Mouse (Mus musculus): ENCODE results near the gene Lrp1. TPM values are rescaled to one million over a fixed set of nuclear protein-coding genes. Genes with fewer than 3 reads are reported as not detected.

Lrp1 gene
- total RNA-seq, 1 experiment from 2014 or later: 3.2 TPM

- no peak for ATAC-seq (replicated peaks; ENCODE audit: low read depth, poor library complexity, severe bottlenecking)
Observed at GRCm38 (mm10) chr10:127652906-127653638, 32.1 kb upstream of the Lrp1 start.

DNA sequence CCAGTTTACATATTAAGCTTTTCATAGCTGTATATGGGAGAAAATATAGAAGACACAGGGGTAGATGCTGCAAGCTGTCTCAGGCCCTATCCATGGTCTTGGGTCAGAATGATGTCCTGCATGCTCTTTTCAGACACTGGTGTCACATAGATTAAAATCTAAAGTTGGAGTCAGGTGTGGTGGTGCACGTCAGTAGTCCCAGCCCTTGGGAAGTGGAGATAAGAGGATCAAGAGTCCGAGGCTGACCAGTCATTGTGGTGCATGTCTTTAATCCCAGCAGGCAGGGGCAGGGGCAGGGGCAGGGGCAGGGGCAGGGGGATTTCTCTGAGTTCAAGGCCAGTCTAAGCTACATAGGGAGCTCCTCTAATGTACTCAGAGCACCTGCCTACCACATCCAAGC lies 24.8 kb upstream of the Lrp1 start:
- ATAC-seq (replicated peaks; ENCODE audit: low read depth, poor library complexity, severe bottlenecking): no peak

DNA sequence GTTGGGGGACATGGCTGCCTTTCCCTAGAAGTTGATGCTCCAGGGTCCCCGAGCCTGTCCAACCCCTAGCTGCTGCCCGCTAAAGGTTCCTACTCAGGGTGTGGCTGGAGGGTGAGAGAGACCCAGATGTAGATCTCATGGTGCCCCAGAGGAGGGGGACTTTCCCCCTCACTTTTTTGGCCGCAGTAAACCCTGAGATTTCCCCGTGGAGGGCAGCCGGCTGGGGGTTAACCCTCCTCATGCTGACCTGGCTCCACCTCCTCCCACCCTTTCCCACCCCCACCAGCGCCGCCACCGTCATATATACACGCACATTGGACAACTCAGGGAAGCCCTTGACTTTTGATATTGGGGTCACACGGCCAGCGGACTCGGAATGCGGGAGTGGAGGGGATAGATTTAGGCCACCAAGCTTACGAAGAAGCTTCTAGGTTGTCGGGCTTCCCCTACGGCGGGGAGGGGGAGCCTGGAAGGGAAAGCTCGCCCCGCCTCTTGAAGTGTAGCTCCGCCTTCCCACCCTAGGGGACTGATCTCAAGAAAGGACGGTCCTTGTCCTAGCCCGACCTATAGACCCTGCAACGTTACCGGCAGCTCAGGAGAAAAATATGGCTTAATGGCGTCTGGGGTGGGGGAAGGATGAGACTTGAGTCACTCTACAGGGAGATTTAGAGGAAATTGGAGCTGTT lies 22.7 kb upstream of the Lrp1 start:
- ATAC-seq (replicated peaks; ENCODE audit: low read depth, poor library complexity, severe bottlenecking): peak; percentile 63

DNA sequence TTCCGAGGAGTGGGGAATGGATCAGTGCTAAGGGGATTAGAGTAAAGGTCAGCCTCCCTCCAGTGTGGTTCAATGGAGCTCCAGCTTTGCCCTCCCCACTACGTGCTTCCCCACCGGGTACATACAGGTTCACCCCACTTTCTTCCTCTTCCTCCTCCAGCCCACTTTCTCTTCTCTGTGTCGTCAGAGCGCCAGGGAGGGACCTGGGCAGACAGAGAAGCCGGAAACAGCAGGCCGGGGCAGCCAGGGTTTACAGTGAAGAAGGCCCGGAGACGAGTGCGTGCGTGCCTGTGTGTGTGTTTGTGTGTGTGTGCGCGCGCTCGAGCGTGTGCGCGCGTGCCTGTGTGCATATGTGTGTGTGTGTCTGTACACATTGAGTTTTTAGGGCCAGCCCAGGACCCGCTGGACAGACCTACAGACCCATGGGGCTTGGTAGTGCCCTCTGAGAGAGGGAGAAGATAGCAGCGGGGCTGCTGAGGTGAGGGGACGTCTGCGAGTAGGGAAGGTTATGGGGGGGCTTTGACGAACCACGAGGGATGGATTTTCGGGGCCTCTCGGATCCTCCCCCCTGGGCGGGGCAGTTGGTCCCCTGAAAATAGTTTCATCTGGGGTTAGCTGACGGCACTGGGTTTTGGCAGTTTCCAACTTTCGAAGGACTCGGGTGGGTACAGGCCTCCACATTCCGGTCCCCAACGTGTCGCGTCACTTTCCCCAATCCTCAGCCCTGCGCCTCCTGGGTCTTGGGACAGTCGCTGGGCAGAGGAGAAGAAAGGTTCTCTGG lies 22.0 kb upstream of the Lrp1 start, which contains the start of gene Stat6:
Stat6 (plus strand) TSS at position 215 of the 781 bp plus-strand sequence.
- peak; percentile 84 for ATAC-seq (replicated peaks; ENCODE audit: low read depth, poor library complexity, severe bottlenecking)

DNA sequence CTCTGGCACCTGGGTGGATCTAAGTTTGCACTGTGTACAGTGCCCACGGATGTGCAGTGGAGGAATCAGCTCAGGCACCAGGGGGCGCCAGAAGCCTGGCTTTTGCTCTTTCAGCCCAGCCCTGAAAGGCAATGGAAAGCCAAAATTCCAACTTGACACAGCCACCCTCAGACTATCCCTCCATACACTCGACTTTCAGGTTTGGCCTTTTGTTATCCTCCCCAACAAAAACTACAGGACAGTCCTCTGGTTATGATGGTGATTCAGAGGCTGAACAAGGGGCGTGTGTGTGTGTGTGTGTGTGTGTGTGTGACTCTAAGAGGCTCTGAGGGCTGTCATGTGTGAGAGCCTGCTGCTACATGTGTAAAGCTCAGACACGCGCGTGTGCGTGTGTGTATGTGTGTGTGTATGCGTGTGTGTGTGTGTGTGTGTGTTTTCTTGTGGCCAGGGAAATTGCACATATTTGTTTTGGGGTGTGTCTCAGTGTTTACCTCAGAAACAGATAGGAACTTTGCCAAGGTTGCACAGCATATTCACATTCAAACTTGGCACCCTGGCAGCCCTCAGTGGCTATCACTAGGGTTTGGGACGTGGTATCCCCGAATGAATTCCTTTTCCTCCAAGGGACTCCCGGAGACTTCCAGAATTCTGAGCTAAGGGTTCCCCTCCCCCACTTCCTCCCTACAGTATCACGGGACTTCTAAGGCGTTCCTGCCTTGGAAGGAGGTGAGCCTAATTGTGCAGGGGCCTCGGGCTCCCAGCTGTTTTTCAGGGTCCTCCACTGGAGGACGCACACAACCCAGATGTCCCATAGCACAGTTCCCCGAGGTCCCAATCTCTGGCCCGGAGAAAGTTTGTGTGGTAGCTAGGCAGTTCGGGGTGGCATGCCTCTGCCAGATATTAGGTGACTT lies 21.2 kb upstream of the Lrp1 start:
- ATAC-seq (replicated peaks; ENCODE audit: low read depth, poor library complexity, severe bottlenecking): peak; percentile 46

GRCm38 (mm10) chr10:127640421-127640820 lies 19.5 kb upstream of the Lrp1 start:
- ATAC-seq (replicated peaks; ENCODE audit: low read depth, poor library complexity, severe bottlenecking): no peak

DNA sequence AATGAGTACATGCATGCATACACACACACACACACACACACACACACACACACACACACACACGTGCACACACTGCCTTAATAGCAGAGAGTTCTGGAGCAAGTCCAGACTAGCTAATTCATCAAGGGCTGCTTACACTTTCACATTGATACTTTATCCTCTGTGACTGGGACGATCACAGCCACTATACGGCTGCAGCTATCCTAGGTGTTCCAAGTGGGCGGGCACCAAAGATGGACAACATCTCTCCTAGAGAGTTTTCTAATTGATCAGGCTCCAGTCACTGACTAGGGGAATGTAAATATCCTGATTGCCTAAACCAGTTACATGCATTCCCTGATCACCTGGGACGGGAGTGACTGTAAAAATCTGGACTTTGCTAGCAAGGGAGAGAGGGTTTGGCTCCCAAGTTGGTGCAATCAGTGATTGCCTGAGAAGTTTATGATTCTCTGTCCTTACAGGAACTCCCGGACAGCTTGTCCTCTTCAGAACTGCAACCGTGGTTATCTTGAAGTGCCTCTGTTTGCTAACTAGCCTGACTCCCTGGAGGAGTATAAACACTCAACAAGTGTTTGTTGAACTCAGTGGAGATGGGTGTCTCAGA lies 11.8 kb upstream of the Lrp1 start:
- no peak for ATAC-seq (replicated peaks; ENCODE audit: low read depth, poor library complexity, severe bottlenecking)

DNA sequence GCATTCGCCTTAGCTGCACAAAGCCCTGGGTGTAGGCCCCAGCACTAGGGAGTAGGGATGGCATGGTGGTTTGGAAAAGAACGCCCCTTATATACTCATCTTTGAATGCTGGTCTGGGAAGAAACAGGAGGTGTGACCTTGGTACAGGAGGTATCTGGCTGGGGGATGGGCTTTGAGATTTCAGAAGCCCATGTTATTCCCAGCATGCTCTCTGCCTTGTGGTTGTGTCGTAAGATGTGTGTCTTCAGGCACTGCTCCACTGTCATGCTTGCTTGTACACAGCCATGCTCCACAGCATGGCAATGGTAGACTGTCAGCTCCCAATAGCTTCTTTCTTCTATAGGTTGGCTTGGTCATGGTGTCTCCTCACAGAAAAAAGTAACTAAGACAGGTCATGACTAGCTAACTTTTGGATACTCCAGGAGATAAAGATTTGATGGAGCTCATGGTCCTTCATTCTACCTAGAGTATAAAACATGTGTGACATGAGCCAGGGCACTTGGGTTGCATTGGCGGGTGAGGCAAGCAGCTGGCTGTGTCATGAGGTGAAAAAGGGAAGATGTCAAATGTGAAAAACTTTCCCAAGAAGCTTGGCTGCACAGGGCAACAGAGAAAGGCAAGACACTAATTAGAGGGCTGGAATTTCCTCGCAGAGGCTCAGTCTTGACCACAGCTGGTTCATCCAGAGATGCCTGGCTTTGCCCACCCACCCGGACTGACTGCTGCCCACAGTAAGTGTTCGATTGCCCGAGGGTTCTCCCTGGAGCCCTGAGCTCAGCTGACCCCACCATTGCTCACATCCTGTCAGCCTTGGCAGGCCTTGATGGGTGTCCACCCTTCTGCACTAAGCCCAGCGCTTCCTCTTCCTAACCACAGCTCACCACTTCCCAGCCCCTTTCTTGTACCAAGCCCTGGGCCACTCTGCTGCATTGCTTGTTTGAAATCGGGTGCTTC lies 10.6 kb upstream of the Lrp1 start:
- ATAC-seq (replicated peaks; ENCODE audit: low read depth, poor library complexity, severe bottlenecking): peak; percentile 84

DNA sequence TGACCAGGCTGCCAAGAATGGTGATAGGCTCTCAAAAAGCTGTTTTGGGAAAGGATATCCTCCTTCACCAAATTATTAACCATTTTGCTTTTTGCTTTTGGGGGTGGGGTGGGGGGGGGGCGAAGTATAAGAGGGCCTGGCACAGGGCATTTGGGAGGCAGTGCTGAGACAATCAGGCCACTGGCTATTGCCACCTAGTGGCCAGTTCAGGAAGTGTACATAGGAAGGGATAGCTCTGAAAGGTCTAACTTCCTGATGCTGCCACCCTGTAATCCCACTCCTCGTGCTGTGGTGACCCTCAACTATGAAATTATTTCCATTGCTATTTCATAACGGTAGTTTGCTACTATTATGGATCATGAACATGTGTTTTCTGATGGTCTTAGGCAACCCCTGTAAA lies 5.5 kb upstream of the Lrp1 start:
- ATAC-seq (replicated peaks; ENCODE audit: low read depth, poor library complexity, severe bottlenecking): 0 out of 2 replicates have a peak, but pooled peaks have one; percentile 37

DNA sequence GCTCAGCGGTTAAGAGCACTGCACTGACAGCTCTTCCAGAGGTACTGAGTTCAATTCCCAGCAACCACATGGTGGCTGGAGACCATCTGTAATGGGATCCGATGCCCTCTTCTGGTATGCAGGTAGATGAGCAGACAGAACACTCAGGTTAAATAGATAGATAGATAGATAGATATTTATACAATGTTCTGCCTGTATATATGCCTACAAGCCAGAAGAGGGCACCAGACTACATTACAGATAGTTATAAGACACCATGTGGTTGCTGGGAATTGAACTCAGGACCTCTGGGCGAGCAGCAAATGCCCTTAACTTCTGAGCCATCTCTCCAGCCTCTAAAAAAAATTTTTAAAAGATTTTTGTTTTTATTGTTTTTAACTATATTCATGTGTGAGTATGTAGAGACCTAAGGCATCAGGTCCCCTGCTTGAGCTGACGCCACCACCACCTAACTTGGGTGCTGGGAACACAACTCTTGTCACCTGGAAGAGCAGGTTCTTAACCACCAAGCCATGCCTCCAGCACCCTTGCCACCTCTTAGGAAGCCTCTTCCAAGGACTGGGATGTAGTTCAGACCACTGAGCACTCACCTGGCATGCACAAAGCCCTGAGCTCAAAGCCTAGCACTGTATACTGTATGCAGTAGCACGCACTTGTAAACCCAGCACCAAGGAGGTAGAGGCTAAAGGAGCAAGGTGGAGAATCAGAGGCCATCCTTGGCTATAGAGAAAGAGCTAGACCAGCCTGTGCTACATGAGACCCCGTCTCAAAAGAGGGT lies 2.7 kb upstream of the Lrp1 start:
- ATAC-seq (replicated peaks; ENCODE audit: low read depth, poor library complexity, severe bottlenecking): no peak

DNA sequence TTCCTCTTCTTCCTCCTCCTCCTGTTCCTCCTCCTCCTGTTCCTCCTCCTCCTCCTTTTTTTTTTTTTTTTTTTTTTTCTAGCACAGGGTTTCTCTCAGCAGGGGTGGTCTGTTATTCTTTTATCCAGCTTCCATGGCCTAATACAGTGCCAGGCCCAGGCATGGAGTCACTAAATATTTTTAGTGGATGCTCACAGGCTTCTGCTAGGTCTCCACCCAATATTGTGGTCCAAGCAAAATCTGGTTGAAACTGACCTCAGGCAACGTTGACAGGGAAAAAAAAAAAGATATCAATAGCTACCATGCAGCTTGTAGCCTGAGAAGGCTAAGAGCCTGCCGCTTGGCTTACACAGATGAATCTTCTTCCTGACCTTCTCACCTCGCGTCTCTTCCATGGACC lies 1.7 kb upstream of the Lrp1 start:
- ATAC-seq (replicated peaks; ENCODE audit: low read depth, poor library complexity, severe bottlenecking): no peak

- peak; percentile 45 for ATAC-seq (replicated peaks; ENCODE audit: low read depth, poor library complexity, severe bottlenecking)
Observed at GRCm38 (mm10) chr10:127622057-127622392, 1.1 kb upstream of the Lrp1 start.

DNA sequence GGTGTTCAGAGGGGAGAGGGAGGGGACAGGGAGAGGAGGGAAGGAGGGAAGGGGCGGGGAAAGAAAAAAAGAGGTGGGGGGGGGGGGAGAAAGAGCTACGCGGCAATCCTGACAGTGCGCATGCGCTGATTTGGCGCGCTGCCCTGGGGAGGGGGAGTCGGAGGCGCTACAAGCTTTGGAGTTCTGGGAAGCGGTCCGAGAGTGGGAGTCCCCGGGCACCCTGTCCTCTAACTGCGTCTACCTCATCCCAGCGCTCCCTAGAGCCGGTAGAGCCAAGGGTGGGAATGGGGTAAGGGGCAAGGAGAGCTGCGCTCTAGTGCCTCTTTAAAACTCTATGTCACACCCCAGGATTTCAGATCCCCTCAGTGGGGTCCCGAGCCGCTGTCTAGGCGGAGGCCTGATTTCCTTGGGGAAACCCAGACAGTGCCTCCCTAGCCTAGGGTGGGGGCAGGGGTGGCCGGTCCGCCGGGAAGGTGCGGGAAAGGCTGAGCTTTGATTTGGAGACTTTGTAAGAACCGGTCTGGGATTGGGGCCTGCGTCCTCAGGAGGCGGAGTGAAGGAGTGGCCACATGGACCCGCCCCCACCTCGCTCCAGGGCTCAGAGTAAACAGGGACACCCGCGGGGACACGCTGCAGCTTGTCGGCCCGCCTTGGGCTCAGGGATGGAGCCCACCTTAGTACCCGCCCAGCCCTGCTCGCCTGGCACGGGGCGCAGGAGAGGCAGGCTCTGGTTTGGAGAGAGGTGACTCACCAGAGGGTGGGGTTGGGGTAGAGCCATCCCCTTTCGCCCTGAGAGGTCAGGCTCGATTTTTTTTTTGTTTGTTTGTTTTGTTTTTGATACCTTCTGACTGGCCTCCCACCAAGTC lies 476 bp upstream of the Lrp1 start:
- peak; percentile 74 for ATAC-seq (replicated peaks; ENCODE audit: low read depth, poor library complexity, severe bottlenecking)

DNA sequence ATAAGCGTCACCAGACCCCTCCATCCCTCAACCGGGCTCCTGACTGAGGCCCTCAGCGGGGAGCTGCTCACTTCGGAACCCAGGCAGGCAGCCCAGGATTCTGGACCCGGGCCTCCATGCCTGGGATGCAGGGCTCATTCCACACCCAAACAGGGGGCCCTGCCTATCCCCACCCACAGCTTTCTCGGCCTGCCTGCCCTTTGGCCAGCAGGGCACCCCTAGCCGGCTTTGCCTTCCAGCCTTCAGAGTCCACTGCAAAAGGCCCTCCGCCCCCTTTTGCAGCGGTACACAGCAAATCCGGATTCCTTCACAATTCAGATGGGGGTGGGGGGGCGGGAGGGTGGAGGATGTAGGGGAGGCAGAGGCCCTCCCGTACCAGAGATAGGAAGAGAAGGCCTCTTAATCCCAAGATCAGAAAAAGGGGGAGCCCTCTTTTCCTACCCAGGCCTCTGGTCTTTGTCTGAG lies 975 bp downstream of the Lrp1 start:
- no peak for ATAC-seq (replicated peaks; ENCODE audit: low read depth, poor library complexity, severe bottlenecking)

- no peak for ATAC-seq (replicated peaks; ENCODE audit: low read depth, poor library complexity, severe bottlenecking)
Observed at GRCm38 (mm10) chr10:127619119-127619721, 1.7 kb downstream of the Lrp1 start.

DNA sequence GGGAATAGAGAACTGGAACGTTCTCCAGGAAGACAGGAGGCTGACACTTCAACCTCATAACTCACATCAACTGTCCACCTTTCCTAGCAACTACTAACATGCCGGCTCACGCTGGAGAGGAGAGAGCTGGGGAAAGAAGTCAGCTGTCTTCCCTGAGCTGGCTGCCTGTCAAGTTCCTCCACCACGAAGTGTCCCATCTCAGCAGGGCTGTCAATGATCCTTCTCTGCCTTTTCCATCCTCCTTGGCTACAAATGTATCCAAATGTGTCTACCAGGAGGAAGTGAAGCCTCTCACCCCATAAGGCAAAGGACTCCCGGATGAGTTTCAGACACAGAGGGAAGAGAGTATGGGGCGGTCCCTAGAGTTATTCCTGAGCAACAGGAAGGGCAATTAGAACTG lies 2.8 kb downstream of the Lrp1 start:
- no peak for ATAC-seq (replicated peaks; ENCODE audit: low read depth, poor library complexity, severe bottlenecking)
